Mouse (Mus musculus): Measurements from ENCODE around the gene Commd3.

Commd3 gene

GRCm38 (mm10) chr2:18672133-18672765, at the start of gene Commd3:
TSS of gene Commd3 (plus strand) at chr2:18672384.
- in situ Hi-C loops (cut with MboI, MseI), result no loop called here

- in situ Hi-C loops (cut with MboI, MseI), result no loop called here
Measured at GRCm38 (mm10) chr2:18623219-18623618, 49.0 kb upstream of the Commd3 start.

- in situ Hi-C loops (cut with MboI, MseI), result no loop called here
Measured at GRCm38 (mm10) chr2:18630547-18630946, 41.6 kb upstream of the Commd3 start.

DNA sequence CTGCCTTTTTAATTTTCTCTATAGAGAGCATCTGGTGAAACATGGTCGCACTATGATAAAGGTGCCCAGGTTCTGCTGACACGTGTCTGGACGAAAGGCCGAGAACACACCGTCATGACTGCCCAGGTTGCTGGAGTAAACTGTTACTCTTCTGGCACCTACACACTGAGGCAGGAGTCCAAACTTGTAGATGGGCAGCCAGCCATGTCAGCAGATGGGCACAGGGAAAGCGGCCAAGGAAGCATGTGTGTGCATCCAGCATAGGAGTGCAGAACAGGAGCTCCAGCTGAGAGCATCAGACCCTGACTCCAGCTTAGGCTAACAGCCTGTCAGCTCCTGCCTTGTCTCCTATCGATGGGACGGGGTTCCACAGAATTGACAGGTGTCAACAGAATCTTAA, 37.1 kb upstream of the Commd3 start:
- in situ Hi-C loops (cut with MboI, MseI), result no loop called here

DNA sequence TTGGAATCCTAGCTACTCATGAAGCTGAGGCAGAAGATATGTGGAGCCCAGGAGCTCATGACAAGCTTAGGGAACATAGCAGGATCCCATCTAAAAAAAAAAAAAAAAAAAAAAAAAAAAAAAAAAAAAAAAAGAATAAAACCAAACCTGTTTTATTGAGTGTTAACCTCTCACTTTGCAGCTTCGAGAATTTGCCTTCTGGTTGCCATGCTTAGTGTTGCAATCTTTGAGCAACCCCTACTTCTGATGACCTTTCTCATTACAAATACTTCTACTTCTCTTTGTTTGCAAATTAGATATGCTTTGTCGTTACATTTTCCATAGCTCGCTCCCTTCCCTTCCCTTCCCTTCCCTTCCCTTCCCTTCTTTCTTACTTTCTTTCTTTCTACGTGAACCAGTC, 23.6 kb upstream of the Commd3 start:
- in situ Hi-C loops (cut with MboI, MseI), result no loop called here

- in situ Hi-C loops (cut with MboI, MseI), result no loop called here
Measured at GRCm38 (mm10) chr2:18654821-18655220, 17.4 kb upstream of the Commd3 start.

- in situ Hi-C loops (cut with MboI, MseI), result no loop called here
Measured at GRCm38 (mm10) chr2:18664003-18664402, 8.2 kb upstream of the Commd3 start.

DNA sequence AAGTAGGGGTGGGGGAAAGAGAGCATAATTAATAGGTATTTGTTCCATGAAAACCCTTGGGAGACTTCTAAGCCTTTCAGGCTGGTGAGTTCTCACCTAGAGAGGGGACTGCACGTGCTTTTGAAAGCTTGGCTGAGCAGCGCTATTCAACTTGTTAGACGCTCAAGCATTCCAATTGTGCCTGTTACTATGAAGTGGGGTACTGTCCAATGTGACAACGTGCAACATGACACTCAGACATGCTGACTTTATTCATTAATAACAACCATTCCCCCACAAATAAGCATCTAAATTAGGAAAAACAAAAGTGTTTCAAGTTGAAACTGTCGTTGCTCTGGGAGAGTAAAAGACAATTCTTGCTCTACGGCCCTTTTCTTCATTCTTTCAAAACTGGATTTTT, 1.1 kb upstream of the Commd3 start:
- in situ Hi-C loops (cut with MboI, MseI), result no loop called here

DNA sequence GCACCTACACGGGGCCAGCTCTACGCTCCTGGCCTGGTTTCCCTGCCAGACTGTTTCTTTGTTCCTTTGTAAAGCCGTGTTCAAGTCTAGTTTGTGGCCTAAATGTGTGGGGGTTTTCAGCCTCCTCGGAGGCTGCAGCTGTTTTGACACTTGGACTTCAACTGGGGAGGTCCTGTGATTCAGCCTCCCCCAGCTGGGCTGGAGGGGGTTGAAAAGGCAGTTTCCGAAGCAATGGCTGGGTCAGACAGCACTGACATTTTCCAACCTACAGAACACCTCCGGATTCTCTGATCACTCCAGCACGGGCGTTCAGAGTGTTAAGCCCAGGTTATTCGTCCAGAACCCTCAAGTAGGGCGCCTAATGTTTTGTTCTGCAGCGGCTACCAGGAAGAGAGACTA, 581 bp downstream of the Commd3 start:
- in situ Hi-C loops (cut with MboI, MseI), result no loop called here

GRCm38 (mm10) chr2:18673766-18674165, 1.6 kb downstream of the Commd3 start:
- in situ Hi-C loops (cut with MboI, MseI), result no loop called here

DNA sequence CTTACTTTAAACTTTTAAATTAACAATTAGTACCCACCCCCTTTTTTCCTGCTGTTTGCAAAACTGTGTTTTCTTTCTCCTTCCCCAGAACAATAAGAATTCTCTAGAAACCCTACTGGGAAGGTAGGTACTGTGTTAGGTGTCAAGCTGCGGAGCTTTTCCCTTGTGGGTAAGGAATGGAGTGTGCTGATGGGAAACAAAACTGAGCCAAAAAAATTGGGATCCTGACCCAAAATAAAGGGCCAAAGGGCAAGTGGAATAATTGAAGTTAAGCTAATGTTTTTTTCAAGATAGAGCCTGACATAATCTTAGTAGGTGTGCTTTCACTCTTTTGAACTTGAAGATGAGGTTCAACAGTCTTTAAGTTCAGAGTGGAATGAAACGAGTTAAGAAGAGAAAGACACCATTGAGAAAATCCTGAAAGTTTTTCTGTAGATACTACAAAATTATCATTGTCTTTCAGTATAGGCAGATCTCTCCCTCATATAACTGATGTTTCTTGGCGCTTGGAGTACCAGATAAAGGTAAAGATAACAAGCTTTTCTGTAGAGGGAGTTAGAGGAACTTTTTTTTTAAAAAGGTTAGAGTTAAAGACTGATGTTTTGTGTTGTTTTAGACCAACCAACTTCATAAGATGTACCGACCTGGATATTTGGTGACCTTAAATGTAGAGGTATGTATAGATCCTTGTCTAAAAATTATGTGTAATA, 2.2 kb downstream of the Commd3 start:
- in situ Hi-C loops (cut with MboI, MseI), result no loop called here

GRCm38 (mm10) chr2:18675681-18676456, 3.7 kb downstream of the Commd3 start:
- in situ Hi-C loops (cut with MboI, MseI), result no loop called here

DNA sequence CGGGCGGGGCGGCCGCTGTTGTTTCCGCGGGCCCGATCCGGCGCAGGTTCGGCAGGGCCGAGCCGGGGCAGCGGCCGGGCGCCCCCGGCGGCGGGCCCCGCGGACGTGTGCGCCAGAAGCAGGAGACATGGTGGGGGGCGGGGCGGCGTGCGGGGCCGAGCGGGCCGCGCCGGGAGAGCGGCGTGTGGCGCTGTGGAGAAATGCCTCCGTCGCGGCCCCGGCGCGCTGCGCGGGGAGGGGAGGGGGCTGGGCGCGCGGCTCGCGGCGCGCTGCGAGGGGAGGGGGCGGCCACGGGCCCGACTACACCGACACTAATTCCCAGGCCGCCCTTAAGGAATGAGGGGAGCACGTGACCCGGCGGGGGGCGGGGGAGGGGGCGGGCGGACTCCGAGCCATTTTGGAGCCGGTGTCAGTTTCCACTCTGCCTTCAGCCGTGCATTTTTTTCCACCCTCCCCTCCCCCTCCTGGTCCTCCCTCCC, 4.3 kb downstream of the Commd3 start:
- in situ Hi-C loops (cut with MboI, MseI), result no loop called here

GRCm38 (mm10) chr2:18676936-18677491, 4.8 kb downstream of the Commd3 start, which contains the start of gene Bmi1:
TSS of gene Bmi1 (plus strand) at chr2:18677018.
- in situ Hi-C loops (cut with MboI, MseI), result no loop called here

- in situ Hi-C loops (cut with MboI, MseI), result no loop called here
Measured at GRCm38 (mm10) chr2:18677631-18678471, 5.7 kb downstream of the Commd3 start.

GRCm38 (mm10) chr2:18679701-18680100, 7.5 kb downstream of the Commd3 start:
- in situ Hi-C loops (cut with MboI, MseI), result loop anchor here (5.0 to 10.0 kb wide), 2 partner anchors 622 to 655 kb away; partner anchors contain the start of gene Mllt10

- in situ Hi-C loops (cut with MboI, MseI), result loop anchor here (5.0 to 10.0 kb wide), 2 partner anchors 623 to 656 kb away; partner anchors contain the start of gene Mllt10
Measured at GRCm38 (mm10) chr2:18680501-18680900, 8.3 kb downstream of the Commd3 start.

- in situ Hi-C loops (cut with MboI, MseI), result loop anchor here (5.0 to 10.0 kb wide), 2 partner anchors 624 to 656 kb away; partner anchors contain the start of gene Mllt10
Measured at GRCm38 (mm10) chr2:18680961-18681360, 8.8 kb downstream of the Commd3 start.

GRCm38 (mm10) chr2:18684062-18684461, 11.9 kb downstream of the Commd3 start:
- in situ Hi-C loops (cut with MboI, MseI), result loop anchor here (5.0 to 10.0 kb wide), 2 partner anchors 627 to 659 kb away; partner anchors contain the start of gene Mllt10

GRCm38 (mm10) chr2:18686386-18686785, 14.2 kb downstream of the Commd3 start:
- in situ Hi-C loops (cut with MboI, MseI), result loop anchor here (10.0 kb wide), 1 partner anchor 662 kb away; no protein-coding TSS in a partner anchor

All from T-helper 1 cell (primary cell).